Mouse (Mus musculus): ENCODE measurements around the gene Kif3c. TPM values are rescaled to one million over a fixed set of nuclear protein-coding genes. Genes with fewer than 3 reads are reported as not detected.

Kif3c gene
- polyA plus RNA-seq, 2 experiments = 0.42 to 0.61 TPM

GRCm38 (mm10) chr12:3347682-3348081 lies 17.2 kb upstream of the Kif3c start:
- H3K27ac ChIP-seq = no peak overlapping the region
- H3K9me3 ChIP-seq (ENCODE audit: control insufficient read depth, low read length) = no peaks in the 10 kb centered on the region
- DNase-seq (ENCODE audit: low read depth in 3 of 3, low spot score in 3 of 3) (no peak), ATAC-seq (ENCODE audit: insufficient read depth) (no peak)
- H3K27me3 ChIP-seq (ENCODE audit: control insufficient read depth, insufficient read depth, low read length) = no peaks in the 10 kb centered on the region
- H3K4me2 ChIP-seq (ENCODE audit: low read depth) = no peak overlapping the region
- H3K4me1 ChIP-seq (replicated peaks; ENCODE audit: control insufficient read depth in 2 of 2, insufficient read depth in 2 of 2, low read length in 1 of 2) = no peaks in the 10 kb centered on the region
- H3K36me3 ChIP-seq (replicated peaks; ENCODE audit: control insufficient read depth, insufficient read depth, low read depth) = no peaks in the 10 kb centered on the region
- H3K4me3 ChIP-seq (ENCODE audit: insufficient read depth in 1 of 2, low read depth in 2 of 2, low read length in 2 of 2) = no peak overlapping the region
- no peak overlapping the region for H3K9ac ChIP-seq (replicated peaks)
- TF ChIP-seq CTCF (IDR thresholded peaks at IDR 0.05; ENCODE audit: low read depth) = no peak

GRCm38 (mm10) chr12:3349387-3349786 lies 15.5 kb upstream of the Kif3c start:
- WGBS (ENCODE audit: insufficient replicate concordance) = 53% methylated on average over 2 of the region's 3 CpGs
- Histone ChIP-seq H3K27me3 (ENCODE audit: control insufficient read depth, insufficient read depth, low read length) (no peaks in the 10 kb centered on the region), H3K4me2 (ENCODE audit: low read depth) (no peak overlapping the region), H3K4me3 (ENCODE audit: insufficient read depth in 1 of 2, low read depth in 2 of 2, low read length in 2 of 2) (no peak overlapping the region), H3K36me3 (replicated peaks; ENCODE audit: control insufficient read depth, insufficient read depth, low read depth) (no peaks in the 10 kb centered on the region), H3K9ac (replicated peaks) (no peak overlapping the region), H3K4me1 (replicated peaks; ENCODE audit: control insufficient read depth in 2 of 2, insufficient read depth in 2 of 2, low read length in 1 of 2) (no peaks in the 10 kb centered on the region), H3K27ac (no peak overlapping the region), H3K9me3 (ENCODE audit: control insufficient read depth, low read length) (no peaks in the 10 kb centered on the region)
- DNase-seq (ENCODE audit: low read depth in 3 of 3, low spot score in 3 of 3) (no peak), ATAC-seq (ENCODE audit: insufficient read depth) (no peak)
- TF ChIP-seq EP300 (IDR thresholded peaks at IDR 0.05; ENCODE audit: low read depth) (no peak), CTCF (IDR thresholded peaks at IDR 0.05; ENCODE audit: low read depth) (no peak)

GRCm38 (mm10) chr12:3350136-3350535 lies 14.8 kb upstream of the Kif3c start:
- DNase-seq (ENCODE audit: low read depth in 3 of 3, low spot score in 3 of 3) = no peak
- H3K4me3 ChIP-seq (ENCODE audit: insufficient read depth in 1 of 2, low read depth in 2 of 2, low read length in 2 of 2) = no peak overlapping the region
- 50% methylated on average over 5 of the region's 5 CpGs for WGBS (ENCODE audit: insufficient replicate concordance)
- no peak for ATAC-seq (ENCODE audit: insufficient read depth)
- no peak for TF ChIP-seq CTCF (IDR thresholded peaks at IDR 0.05; ENCODE audit: low read depth)
- no peak for TF ChIP-seq EP300 (IDR thresholded peaks at IDR 0.05; ENCODE audit: low read depth)
- no peaks in the 10 kb centered on the region for H3K4me1 ChIP-seq (replicated peaks; ENCODE audit: control insufficient read depth in 2 of 2, insufficient read depth in 2 of 2, low read length in 1 of 2)
- H3K9me3 ChIP-seq (ENCODE audit: control insufficient read depth, low read length) = no peaks in the 10 kb centered on the region
- H3K27ac ChIP-seq = no peak overlapping the region
- H3K27me3 ChIP-seq (ENCODE audit: control insufficient read depth, insufficient read depth, low read length) = no peaks in the 10 kb centered on the region
- no peak overlapping the region for H3K4me2 ChIP-seq (ENCODE audit: low read depth)
- H3K9ac ChIP-seq (replicated peaks) = no peak overlapping the region
- H3K36me3 ChIP-seq (replicated peaks; ENCODE audit: control insufficient read depth, insufficient read depth, low read depth) = no peaks in the 10 kb centered on the region

- WGBS (ENCODE audit: insufficient replicate concordance) = 52% methylated on average over 6 of the region's 6 CpGs
- DNase-seq (ENCODE audit: low read depth in 3 of 3, low spot score in 3 of 3) = no peak
- no peaks in the 10 kb centered on the region for H3K36me3 ChIP-seq (replicated peaks; ENCODE audit: control insufficient read depth, insufficient read depth, low read depth)
- TF ChIP-seq CTCF (IDR thresholded peaks at IDR 0.05; ENCODE audit: low read depth) = no peak
- no peak for TF ChIP-seq EP300 (IDR thresholded peaks at IDR 0.05; ENCODE audit: low read depth)
- H3K9me3 ChIP-seq (ENCODE audit: control insufficient read depth, low read length) = no peaks in the 10 kb centered on the region
- H3K27ac ChIP-seq = no peak overlapping the region
- no peak for ATAC-seq (ENCODE audit: insufficient read depth)
- H3K9ac ChIP-seq (replicated peaks) = no peak overlapping the region
- H3K4me3 ChIP-seq (ENCODE audit: insufficient read depth in 1 of 2, low read depth in 2 of 2, low read length in 2 of 2) = no peak overlapping the region
- no peaks in the 10 kb centered on the region for H3K4me1 ChIP-seq (replicated peaks; ENCODE audit: control insufficient read depth in 2 of 2, insufficient read depth in 2 of 2, low read length in 1 of 2)
- H3K4me2 ChIP-seq (ENCODE audit: low read depth) = no peak overlapping the region
- no peaks in the 10 kb centered on the region for H3K27me3 ChIP-seq (ENCODE audit: control insufficient read depth, insufficient read depth, low read length)
These were observed 12.7 kb upstream of the Kif3c start for GRCm38 (mm10) chr12:3352216-3352615.

- H3K9ac ChIP-seq (replicated peaks) = no peak overlapping the region
- H3K27me3 ChIP-seq (ENCODE audit: control insufficient read depth, insufficient read depth, low read length) = no peaks in the 10 kb centered on the region
- no peak overlapping the region for H3K4me2 ChIP-seq (ENCODE audit: low read depth)
- DNase-seq (ENCODE audit: low read depth in 3 of 3, low spot score in 3 of 3) (no peak), ATAC-seq (ENCODE audit: insufficient read depth) (no peak)
- H3K4me1 ChIP-seq (replicated peaks; ENCODE audit: control insufficient read depth in 2 of 2, insufficient read depth in 2 of 2, low read length in 1 of 2) = no peaks in the 10 kb centered on the region
- no peaks in the 10 kb centered on the region for H3K9me3 ChIP-seq (ENCODE audit: control insufficient read depth, low read length)
- 73% methylated on average over 8 of the region's 8 CpGs for WGBS (ENCODE audit: insufficient replicate concordance)
- H3K27ac ChIP-seq = no peak overlapping the region
- TF ChIP-seq CTCF (IDR thresholded peaks at IDR 0.05; ENCODE audit: low read depth) (no peak), EP300 (IDR thresholded peaks at IDR 0.05; ENCODE audit: low read depth) (no peak)
- no peak overlapping the region for H3K4me3 ChIP-seq (ENCODE audit: insufficient read depth in 1 of 2, low read depth in 2 of 2, low read length in 2 of 2)
- H3K36me3 ChIP-seq (replicated peaks; ENCODE audit: control insufficient read depth, insufficient read depth, low read depth) = no peaks in the 10 kb centered on the region
These were observed 9.9 kb upstream of the Kif3c start for GRCm38 (mm10) chr12:3355068-3355467.

- Histone ChIP-seq H3K4me3 (ENCODE audit: insufficient read depth in 1 of 2, low read depth in 2 of 2, low read length in 2 of 2) (no peak overlapping the region), H3K27me3 (ENCODE audit: control insufficient read depth, insufficient read depth, low read length) (no peaks in the 10 kb centered on the region), H3K9me3 (ENCODE audit: control insufficient read depth, low read length) (no peaks in the 10 kb centered on the region), H3K9ac (replicated peaks) (no peak overlapping the region), H3K27ac (no peak overlapping the region), H3K36me3 (replicated peaks; ENCODE audit: control insufficient read depth, insufficient read depth, low read depth) (no peaks in the 10 kb centered on the region), H3K4me1 (replicated peaks; ENCODE audit: control insufficient read depth in 2 of 2, insufficient read depth in 2 of 2, low read length in 1 of 2) (no peaks in the 10 kb centered on the region), H3K4me2 (ENCODE audit: low read depth) (no peak overlapping the region)
- no peak for TF ChIP-seq CTCF (IDR thresholded peaks at IDR 0.05; ENCODE audit: low read depth)
- TF ChIP-seq EP300 (IDR thresholded peaks at IDR 0.05; ENCODE audit: low read depth) = no peak
- DNase-seq (ENCODE audit: low read depth in 3 of 3, low spot score in 3 of 3) (no peak), ATAC-seq (ENCODE audit: insufficient read depth) (no peak)
- WGBS (ENCODE audit: insufficient replicate concordance) = 57% methylated on average over 16 of the region's 16 CpGs
These were observed 8.1 kb upstream of the Kif3c start for GRCm38 (mm10) chr12:3356824-3357223.
